Mouse (Mus musculus): ENCODE data around the gene Ccdc159.

Ccdc159 gene

DNA sequence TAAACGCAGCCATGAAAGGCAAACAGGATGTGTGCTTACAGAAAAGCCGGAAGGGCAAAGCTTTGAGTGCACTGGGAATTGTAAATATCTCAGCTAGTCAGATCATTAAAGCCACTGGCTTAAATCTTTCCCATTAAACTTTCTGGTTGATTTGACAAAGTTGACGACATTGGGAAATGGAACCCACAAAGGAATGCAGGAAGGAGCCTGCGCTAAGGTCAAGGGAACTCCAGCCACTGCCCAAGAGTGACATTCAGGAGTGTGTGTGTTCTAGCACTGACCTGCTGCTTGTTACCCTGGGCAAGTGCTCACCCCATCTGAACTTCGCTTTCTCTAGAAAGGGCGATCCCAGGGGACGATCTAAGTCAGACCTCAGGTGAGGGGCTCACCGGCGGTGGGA is 32.9 kb downstream of the Ccdc159 start:
- in situ Hi-C loops (cut with MboI; ENCODE audit: unreplicated experiment in 2 of 2), result no loop called here

DNA sequence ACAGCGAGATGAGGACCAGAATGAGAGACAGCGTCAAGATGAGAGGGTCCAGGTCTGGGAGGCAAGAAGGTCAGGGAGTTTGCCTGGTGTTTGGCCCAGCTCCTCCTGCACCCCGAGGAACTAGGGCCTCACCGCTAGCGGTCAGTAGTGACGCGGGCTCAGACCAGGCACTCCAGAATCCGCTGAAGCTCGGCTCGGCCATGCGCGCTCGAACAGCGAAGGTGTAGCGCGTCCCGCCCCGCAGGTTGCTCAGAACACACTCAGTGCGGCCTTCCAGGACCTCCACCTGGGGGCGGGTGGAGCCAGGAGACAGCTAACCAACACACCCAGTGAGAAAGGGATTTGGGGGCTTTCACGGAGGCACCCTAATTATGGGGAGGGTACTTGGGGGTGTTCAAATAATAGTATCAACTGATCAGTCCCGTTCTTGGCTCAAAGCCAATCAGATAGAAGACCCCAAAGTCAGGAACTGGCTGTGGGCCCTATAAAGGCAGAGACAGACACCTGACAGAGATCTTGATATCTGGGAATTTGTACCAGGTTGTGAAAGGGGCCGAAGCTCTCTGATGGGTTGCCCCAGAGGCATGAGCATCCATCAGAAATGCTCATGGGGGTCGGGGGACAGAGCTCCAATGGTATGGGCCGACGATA is 33.4 kb downstream of the Ccdc159 start:
- in situ Hi-C loops (cut with MboI; ENCODE audit: unreplicated experiment in 2 of 2), result no loop called here

DNA sequence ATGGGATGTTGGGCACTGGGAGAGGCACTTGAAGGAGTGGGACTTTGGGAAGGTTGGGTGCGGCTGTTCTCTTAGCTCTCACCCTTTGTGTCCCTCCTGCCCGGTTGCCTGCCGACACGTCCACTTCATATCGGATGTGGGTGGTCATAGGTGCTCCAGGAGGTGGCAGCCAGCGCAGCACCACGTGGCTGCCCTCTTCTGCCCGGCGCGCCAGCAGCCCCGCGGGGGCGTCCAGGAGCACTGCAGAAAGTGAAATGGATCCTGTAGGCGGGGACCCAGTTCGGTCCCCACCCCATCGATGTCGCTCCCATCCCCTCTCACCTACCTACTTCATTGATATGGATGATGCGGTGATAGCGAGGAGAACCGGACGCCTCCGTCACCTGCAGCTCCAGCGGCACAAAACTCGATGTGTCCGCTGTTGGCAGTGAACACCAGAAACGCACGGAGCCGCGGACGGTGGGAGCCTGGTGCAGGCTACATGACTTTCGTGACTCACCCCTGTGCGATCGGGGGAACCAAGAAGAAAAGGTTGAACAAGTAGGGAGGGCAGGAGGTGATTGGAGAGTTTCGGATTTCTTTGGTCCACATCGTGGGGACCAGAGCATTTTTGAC is 34.2 kb downstream of the Ccdc159 start:
- in situ Hi-C loops (cut with MboI; ENCODE audit: unreplicated experiment in 2 of 2), result no loop called here

DNA sequence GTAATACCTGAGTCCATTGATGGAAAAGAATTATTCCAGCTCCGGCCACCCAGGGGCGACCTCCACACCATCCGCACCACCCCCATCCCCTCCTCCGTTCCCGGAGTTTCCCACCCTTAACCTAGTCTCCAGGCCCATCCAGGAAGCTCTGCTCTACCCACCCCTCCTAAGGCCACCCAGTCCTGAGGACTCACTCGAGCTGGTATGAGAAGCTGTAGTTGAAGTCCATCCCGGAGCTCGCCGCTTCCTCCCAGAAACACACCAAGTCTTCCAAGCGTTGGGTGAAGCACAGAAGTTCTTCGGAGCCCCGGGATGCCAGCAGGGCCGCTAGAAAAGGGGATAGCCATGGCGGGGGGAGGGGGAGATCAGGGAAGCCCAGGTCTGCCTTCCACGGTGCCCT is 34.7 kb downstream of the Ccdc159 start:
- in situ Hi-C loops (cut with MboI; ENCODE audit: unreplicated experiment in 2 of 2), result no loop called here

GRCm38 (mm10) chr9:21962416-21963059 is 35.3 kb downstream of the Ccdc159 start:
- in situ Hi-C loops (cut with MboI; ENCODE audit: unreplicated experiment in 2 of 2), result no loop called here

DNA sequence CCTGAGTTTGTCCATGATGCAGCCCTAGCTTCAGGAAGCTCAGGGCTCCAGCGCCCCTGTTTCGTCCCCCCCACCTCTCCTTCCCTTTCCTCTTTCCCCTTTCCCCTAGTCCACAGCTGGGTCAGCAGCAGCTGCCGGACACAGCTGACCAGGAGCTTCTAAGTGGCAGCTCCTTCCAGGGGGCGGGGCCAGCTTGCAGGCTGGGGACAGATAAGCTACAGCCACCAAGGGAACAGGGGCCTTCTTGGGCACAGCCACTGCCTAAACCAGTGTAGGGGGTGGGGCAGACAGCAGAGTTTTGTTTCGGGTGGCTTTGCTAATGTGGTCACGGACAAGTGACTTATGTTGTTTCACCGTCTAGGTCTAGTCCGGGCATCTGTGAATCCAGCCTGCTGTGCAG is 36.1 kb downstream of the Ccdc159 start, which contains the start of gene Epor:
Gene Epor (minus strand): TSS at position 90 of the 400 bp plus-strand sequence.
- in situ Hi-C loops (cut with MboI; ENCODE audit: unreplicated experiment in 2 of 2), result no loop called here

- in situ Hi-C loops (cut with MboI; ENCODE audit: unreplicated experiment in 2 of 2), result no loop called here
These were observed 41.6 kb downstream of the Ccdc159 start for GRCm38 (mm10) chr9:21968883-21969282.

DNA sequence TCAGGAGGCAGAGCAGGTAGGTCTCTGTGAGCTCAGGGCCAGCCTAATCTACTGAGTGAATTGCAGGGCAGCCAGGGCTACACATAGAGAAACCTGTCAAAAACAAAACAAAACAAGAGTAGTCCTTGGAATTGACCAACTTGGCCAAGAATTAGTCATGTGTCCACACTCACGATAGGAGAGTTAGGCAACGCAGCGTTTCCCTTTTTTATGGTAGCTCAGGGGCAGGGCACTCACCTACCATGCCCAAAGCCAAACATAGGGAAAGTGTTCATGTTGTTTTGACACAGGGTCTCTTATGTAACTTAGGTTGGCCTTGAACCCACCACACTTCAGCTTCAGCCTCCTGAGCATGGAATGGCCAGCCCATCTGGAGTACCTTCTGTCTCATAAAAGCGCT is 42.0 kb downstream of the Ccdc159 start:
- in situ Hi-C loops (cut with MboI; ENCODE audit: unreplicated experiment in 2 of 2), result no loop called here

DNA sequence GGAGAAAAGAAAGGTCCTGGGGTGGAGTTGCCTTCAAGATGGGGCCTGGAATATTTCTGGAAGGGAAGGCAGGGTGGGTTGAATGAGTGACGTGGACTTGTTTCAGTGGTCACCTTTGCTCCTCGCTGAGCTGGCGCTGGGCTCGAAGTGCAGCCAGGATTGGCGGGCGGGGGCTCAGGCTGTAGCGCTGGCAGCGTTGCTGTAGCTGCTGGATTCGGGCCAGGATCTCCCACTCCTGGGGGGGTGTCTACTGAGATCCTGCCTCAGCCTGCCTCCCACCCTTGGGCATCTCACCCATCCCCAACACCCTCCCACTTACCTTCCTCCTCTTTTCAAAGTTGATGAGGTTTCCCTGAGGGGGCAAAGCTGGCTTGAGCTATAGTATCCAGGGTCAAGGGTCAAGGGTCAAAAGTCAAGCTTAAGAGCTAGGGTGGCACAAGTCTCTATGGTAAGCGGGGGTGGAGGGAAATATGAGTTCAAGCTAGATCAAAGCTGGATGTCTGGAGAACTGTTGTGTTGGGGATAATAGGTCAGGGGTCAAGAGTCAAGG is 49.4 kb downstream of the Ccdc159 start:
- in situ Hi-C loops (cut with MboI; ENCODE audit: unreplicated experiment in 2 of 2), result loop anchor here (5.0 to 10.0 kb wide), 6 partner anchors 81 to 438 kb away; partner anchors contain the start of genes 9530077C05Rik (in 1 of the 2), Pigyl (in 1 of the 2) and Zfp809 (in 1 of the 2)

- in situ Hi-C loops (cut with MboI; ENCODE audit: unreplicated experiment in 2 of 2), result loop anchor here (5.0 to 10.0 kb wide), 6 partner anchors 80 to 437 kb away; partner anchors contain the start of genes 9530077C05Rik (in 1 of the 2), Pigyl (in 1 of the 2) and Zfp809 (in 1 of the 2)
These were observed 50.1 kb downstream of the Ccdc159 start for GRCm38 (mm10) chr9:21977331-21977730.

GRCm38 (mm10) chr9:21977972-21978371 is 50.7 kb downstream of the Ccdc159 start:
- in situ Hi-C loops (cut with MboI; ENCODE audit: unreplicated experiment in 2 of 2), result loop anchor here (5.0 to 10.0 kb wide), 6 partner anchors 79 to 437 kb away; partner anchors contain the start of genes 9530077C05Rik (in 1 of the 2), Pigyl (in 1 of the 2) and Zfp809 (in 1 of the 2)

- in situ Hi-C loops (cut with MboI; ENCODE audit: unreplicated experiment in 2 of 2), result loop anchor here (5.0 to 10.0 kb wide), 6 partner anchors 79 to 436 kb away; partner anchors contain the start of genes 9530077C05Rik (in 1 of the 2), Pigyl (in 1 of the 2) and Zfp809 (in 1 of the 2)
These were observed 51.3 kb downstream of the Ccdc159 start for GRCm38 (mm10) chr9:21978398-21979128.

DNA sequence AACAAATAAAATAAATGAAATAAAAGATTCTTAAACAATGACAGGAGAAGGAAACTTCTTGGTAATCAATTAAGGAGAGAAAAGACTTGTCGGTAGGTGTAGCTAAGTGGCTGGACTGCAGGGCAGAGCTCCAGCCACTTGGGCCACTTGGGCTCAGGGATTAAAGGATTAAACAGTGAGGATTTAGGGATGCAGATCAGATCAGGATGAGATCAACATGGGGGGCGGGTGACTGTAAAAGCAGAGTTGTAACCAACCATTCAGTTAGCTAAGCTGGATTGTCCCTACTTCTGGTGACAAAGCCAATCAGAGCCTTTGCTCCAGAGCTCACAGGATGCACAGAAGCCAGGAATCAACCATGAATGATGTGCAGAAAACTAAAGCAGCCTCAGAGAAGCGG is 56.6 kb downstream of the Ccdc159 start:
- in situ Hi-C loops (cut with MboI; ENCODE audit: unreplicated experiment in 2 of 2), result no loop called here
